Mouse (Mus musculus) c-Kit-negative CD71-positive TER-119-positive erythroid progenitor cells, embryonic 14.5 days (primary cell): ENCODE data around the gene Gm11563.
"Not testable (repeated sequence)": the region's sequence is repeated elsewhere in the genome, so short reads cannot be mapped to it uniquely, and the experiment has no call there.

Experiments
- DNase-seq: peaks from one replicate; pipeline ENCODE4 v3.0.0-alpha.2; 2013; ENCODE audit warnings: low read depth, low spot score

The Gm11563 gene

GRCm38 (mm10) chr11:99658467-99659010, at the start of gene Gm11563:
Gene Gm11563, minus strand, starts transcription at chr11:99658960.
- DNase-seq = not testable (repeated sequence)

- no peak for DNase-seq
These were observed 31.7 kb upstream of the Gm11563 start, which contains the start of gene Gm14190 for GRCm38 (mm10) chr11:99690463-99690862. Gene Gm14190, minus strand, starts transcription at chr11:99690740.

GRCm38 (mm10) chr11:99685235-99685634, 26.5 kb upstream of the Gm11563 start:
- not testable (repeated sequence) for DNase-seq

- DNase-seq = no peak
These were observed 24.7 kb upstream of the Gm11563 start for GRCm38 (mm10) chr11:99683481-99683880.

- no peak for DNase-seq
These were observed 7.1 kb upstream of the Gm11563 start, which contains the start of gene Krtap4-6 for GRCm38 (mm10) chr11:99665860-99666259. Gene Krtap4-6, minus strand, starts transcription at chr11:99665960.

- no peak for DNase-seq
These were observed 4.0 kb upstream of the Gm11563 start for GRCm38 (mm10) chr11:99662802-99663201.

- DNase-seq = no peak
These were observed 496 bp upstream of the Gm11563 start for GRCm38 (mm10) chr11:99659256-99659655.

- DNase-seq = no peak
These were observed 1.7 kb downstream of the Gm11563 start for GRCm38 (mm10) chr11:99657051-99657450.

- DNase-seq = no peak
These were observed 8.6 kb downstream of the Gm11563 start, which contains the start of gene Gm11555 for GRCm38 (mm10) chr11:99650136-99650535. Gene Gm11555, minus strand, starts transcription at chr11:99650236.

GRCm38 (mm10) chr11:99646444-99646843, 12.3 kb downstream of the Gm11563 start:
- no peak for DNase-seq

GRCm38 (mm10) chr11:99644351-99644750, 14.4 kb downstream of the Gm11563 start:
- no peak for DNase-seq

GRCm38 (mm10) chr11:99643635-99644139, 15.1 kb downstream of the Gm11563 start, which contains the start of gene Krtap4-7:
Gene Krtap4-7, minus strand, starts transcription at chr11:99644089.
- not testable (repeated sequence) for DNase-seq

- no peak for DNase-seq
These were observed 17.8 kb downstream of the Gm11563 start for GRCm38 (mm10) chr11:99640926-99641325.

GRCm38 (mm10) chr11:99637086-99637485, 21.7 kb downstream of the Gm11563 start:
- no peak for DNase-seq

- no peak for DNase-seq
These were observed 24.1 kb downstream of the Gm11563 start, which contains the start of gene Krtap4-2 for GRCm38 (mm10) chr11:99634653-99635134. Gene Krtap4-2, minus strand, starts transcription at chr11:99635084.

GRCm38 (mm10) chr11:99633293-99633692, 25.5 kb downstream of the Gm11563 start:
- DNase-seq = no peak

- no peak for DNase-seq
These were observed 27.9 kb downstream of the Gm11563 start for GRCm38 (mm10) chr11:99630890-99631289.

GRCm38 (mm10) chr11:99628138-99628537, 30.6 kb downstream of the Gm11563 start, which contains the start of gene Krtap4-1:
Gene Krtap4-1, minus strand, starts transcription at chr11:99628238.
- DNase-seq = no peak

GRCm38 (mm10) chr11:99620335-99620734, 38.4 kb downstream of the Gm11563 start, which contains the start of gene Gm11562:
Gene Gm11562, minus strand, starts transcription at chr11:99620435.
- no peak for DNase-seq

GRCm38 (mm10) chr11:99614796-99615363, 43.9 kb downstream of the Gm11563 start, which contains the start of gene Krtap2-4:
Gene Krtap2-4, minus strand, starts transcription at chr11:99614846.
- DNase-seq = no peak

GRCm38 (mm10) chr11:99610089-99610488, 48.7 kb downstream of the Gm11563 start, which contains the start of gene Gm11937:
Gene Gm11937, minus strand, starts transcription at chr11:99610189.
- DNase-seq = not testable (repeated sequence)

GRCm38 (mm10) chr11:99609126-99609525, 49.6 kb downstream of the Gm11563 start:
- no peak for DNase-seq
